Mouse (Mus musculus) limb, embryonic 14.5 days (tissue): ENCODE data around the gene Slc29a2. TPM values are rescaled to one million over a fixed set of nuclear protein-coding genes. Genes with fewer than 3 reads are reported as not detected.

Source experiments
- ATAC-seq: fragments of 200-750 bp; cut with Nextera tagmentation; 2 replicates; pipeline ENCODE4 v1.8.0; 2017; ENCODE audit warnings: low read depth, moderate number of reproducible peaks, moderate TSS enrichment; ENCODE audit not compliant: low FRiP score
- DNase-seq: peaks from one replicate; pipeline ENCODE4 v3.0.0-alpha.2; 2015; ENCODE audit warnings: low spot score
- H3K27ac ChIP-seq: fragments of 300-500 bp; sonication (generic); replicated peaks from 2 replicates; pipeline ENCODE4 v1.5.1; 2014; ENCODE audit warnings: low read depth, mild to moderate bottlenecking, low read length, moderate library complexity, mixed read lengths
- H3K27me3 ChIP-seq: fragments of 300-500 bp; sonication (generic); 2 replicates; pipeline ENCODE4 v1.6.1; 2014; ENCODE audit warnings: low read length, mixed read lengths; ENCODE audit not compliant: control insufficient read depth, insufficient read depth
- H3K36me3 ChIP-seq: fragments of 300-500 bp; sonication (generic); 2 replicates; pipeline ENCODE4 v1.6.1; 2014; ENCODE audit warnings: mild to moderate bottlenecking, low read length, moderate library complexity, mixed read lengths; ENCODE audit not compliant: control insufficient read depth, insufficient read depth
- H3K4me1 ChIP-seq: fragments of 300-500 bp; sonication (generic); 2 replicates; pipeline ENCODE4 v1.6.1; 2014; ENCODE audit warnings: antibody characterized with exemption, low read length, mixed read lengths; ENCODE audit not compliant: control insufficient read depth, insufficient read depth
- H3K4me2 ChIP-seq: fragments of 300-500 bp; sonication (generic); replicated peaks from 2 replicates; pipeline ENCODE4 v1.6.1; 2014; ENCODE audit warnings: low read depth, mild to moderate bottlenecking, low read length, moderate library complexity; ENCODE audit not compliant: severe bottlenecking
- H3K4me3 ChIP-seq: fragments of 300-500 bp; sonication (generic); replicated peaks from 2 replicates; pipeline ENCODE4 v1.5.1; 2014; ENCODE audit warnings: low read length
- H3K9ac ChIP-seq: fragments of 300-500 bp; sonication (generic); 2 replicates; pipeline ENCODE4 v1.6.1; 2014; ENCODE audit warnings: mild to moderate bottlenecking, low read depth, low read length, moderate library complexity; ENCODE audit not compliant: severe bottlenecking
- H3K9me3 ChIP-seq: fragments of 300-500 bp; sonication (generic); 2 replicates; pipeline ENCODE4 v1.6.1; 2016; ENCODE audit warnings: low read length; ENCODE audit not compliant: control insufficient read depth
- POLR2A ChIP-seq: fragments of 200-500 bp; IDR thresholded peaks from 2 replicates; pipeline ENCODE4 v1.8.0; 2012; ENCODE audit warnings: inconsistent platforms, mild to moderate bottlenecking, moderate library complexity, borderline replicate concordance; ENCODE audit not compliant: insufficient read depth, insufficient read length; ENCODE audit errors: extremely low read depth
- WGBS: fragments of 180-500 bp; shearing (Covaris S2); extraction: QIAGEN DNeasy Blood & Tissue Kit; methylation state at CpG from one replicate; pipeline ENCODE4 v1.1.7; 2014; 5-methylcytosine and 5-hydroxymethylcytosine counted together
- polyA plus RNA-seq, 2 experiments: library from polyadenylated mRNA; depleted of rRNA in 1 of 2; stranded (reverse) in 1 of 2; unstranded in 1 of 2; fragments of >200 nt; fragmentation: Nextera tagmentation in 1 of 2; extraction: Ambion mirVana in 1 of 2; gene quantifications; 2 replicates each; pipeline versions ENCODE4 v1.2.1 to v1.2.3; 2012 to 2014

Slc29a2 gene
- polyA plus RNA-seq, 2 experiments: 3.7 to 15.7 TPM

- H3K27me3 ChIP-seq: peaks cover 25% of the 10 kb centered on the region
- H3K9me3 ChIP-seq: no peaks in the 10 kb centered on the region
- ATAC-seq (no peak), DNase-seq (no peak)
- WGBS: 63% methylated on average over 17 of the region's 17 CpGs
- TF ChIP-seq POLR2A: no peak
- H3K27ac ChIP-seq: no peak overlapping the region
- H3K4me3 ChIP-seq: no peak overlapping the region
- no peak overlapping the region for H3K4me2 ChIP-seq
- H3K36me3 ChIP-seq: peaks cover 18% of the 10 kb centered on the region
- H3K9ac ChIP-seq: no peak overlapping the region
- peaks cover 12% of the 10 kb centered on the region for H3K4me1 ChIP-seq
These were observed 29.2 kb downstream of the Slc29a2 start for GRCm38 (mm10) chr19:5052853-5053252.

- ATAC-seq: no peak
- 14% methylated on average over 9 of the region's 9 CpGs for WGBS
- Histone ChIP-seq H3K9me3 (no peaks in the 10 kb centered on the region), H3K4me3 (no peak overlapping the region), H3K9ac (no peak overlapping the region), H3K27me3 (peaks cover 25% of the 10 kb centered on the region), H3K27ac (no peak overlapping the region), H3K36me3 (peaks cover 10% of the 10 kb centered on the region), H3K4me2 (no peak overlapping the region), H3K4me1 (peaks cover 17% of the 10 kb centered on the region)
- DNase-seq: no peak
- no peak for TF ChIP-seq POLR2A
These were observed 30.2 kb downstream of the Slc29a2 start for GRCm38 (mm10) chr19:5053909-5054308.

GRCm38 (mm10) chr19:5056251-5056650 lies 32.6 kb downstream of the Slc29a2 start:
- DNase-seq: peak; percentile 48
- H3K4me1 ChIP-seq: peaks cover 32% of the 10 kb centered on the region
- WGBS: 8% methylated on average over 6 of the region's 6 CpGs
- no peak for TF ChIP-seq POLR2A
- peak; percentile 56; the same call in 1 of the 2 replicates for ATAC-seq
- H3K36me3 ChIP-seq: no peaks in the 10 kb centered on the region
- H3K9ac ChIP-seq: no peak overlapping the region
- no peaks in the 10 kb centered on the region for H3K9me3 ChIP-seq
- no peak overlapping the region for H3K27ac ChIP-seq
- H3K4me3 ChIP-seq: no peak overlapping the region
- H3K27me3 ChIP-seq: peaks cover 23% of the 10 kb centered on the region
- no peak overlapping the region for H3K4me2 ChIP-seq

GRCm38 (mm10) chr19:5057876-5058775 lies 34.5 kb downstream of the Slc29a2 start:
- H3K36me3 ChIP-seq: no peaks in the 10 kb centered on the region
- H3K9me3 ChIP-seq: no peaks in the 10 kb centered on the region
- 26% methylated on average over 16 of the region's 16 CpGs for WGBS
- peaks cover 33% of the 10 kb centered on the region for H3K4me1 ChIP-seq
- no peak for DNase-seq
- H3K4me2 ChIP-seq: no peak overlapping the region
- no peak for TF ChIP-seq POLR2A
- H3K9ac ChIP-seq: 0 out of 2 replicates have a peak overlapping the region, but pooled peaks have one; percentile 16
- H3K4me3 ChIP-seq: no peak overlapping the region
- H3K27me3 ChIP-seq: peaks cover 5% of the 10 kb centered on the region; the same call in 1 of the 2 replicates
- ATAC-seq: no peak
- no peak overlapping the region for H3K27ac ChIP-seq

DNA sequence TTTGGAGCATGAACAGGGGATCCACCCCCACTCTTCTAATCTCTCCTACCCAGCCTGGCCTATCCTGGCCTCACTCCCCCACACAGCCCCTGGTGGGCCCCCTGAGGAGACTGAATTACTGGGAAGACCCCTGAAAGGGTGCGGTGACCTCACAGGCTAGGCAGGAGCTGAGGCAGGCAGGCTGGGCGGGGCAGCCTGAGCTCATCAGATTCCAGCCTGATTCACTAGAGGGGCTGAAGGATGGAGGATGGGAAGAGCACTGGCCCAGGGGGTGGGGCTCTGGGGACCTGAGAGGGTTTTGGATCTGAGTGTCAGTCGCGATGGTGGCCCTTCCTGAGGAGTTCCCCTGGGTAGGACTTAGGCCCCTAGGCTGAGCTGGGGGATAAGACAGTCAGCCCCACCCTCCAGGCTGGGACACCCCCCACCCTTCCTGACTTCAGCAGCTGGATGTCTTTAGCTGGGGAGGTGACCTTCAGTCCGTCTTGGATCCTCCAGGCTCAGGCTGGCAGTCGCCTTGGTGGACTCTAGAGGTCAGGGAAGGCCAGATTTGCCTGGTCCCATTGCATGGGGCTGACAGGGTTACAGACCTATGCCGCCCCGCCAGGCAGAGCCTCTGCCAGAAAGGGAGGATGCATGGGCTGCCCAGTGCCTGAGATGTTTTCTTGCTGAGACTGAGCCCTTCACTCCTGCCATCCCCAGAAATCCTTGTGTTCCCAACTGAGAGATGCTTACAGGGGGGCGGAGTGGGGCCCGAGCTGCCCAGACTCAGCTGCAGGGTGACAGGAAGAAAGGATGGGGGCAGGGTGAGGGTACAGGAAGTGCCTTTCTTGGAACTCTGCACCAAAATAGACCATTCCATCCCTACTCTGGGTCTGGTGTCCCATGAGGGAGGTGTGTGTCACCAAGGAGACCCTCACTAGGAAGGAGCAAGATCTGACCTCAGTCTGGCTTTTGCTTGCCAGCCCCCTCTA lies 35.4 kb downstream of the Slc29a2 start:
- no peak for TF ChIP-seq POLR2A
- ATAC-seq (no peak), DNase-seq (no peak)
- Histone ChIP-seq H3K27me3 (no peaks in the 10 kb centered on the region), H3K4me3 (no peak overlapping the region), H3K9ac (0 out of 2 replicates have a peak overlapping the region, but pooled peaks have one; percentile 16), H3K27ac (no peak overlapping the region), H3K9me3 (no peaks in the 10 kb centered on the region), H3K4me1 (peaks cover 33% of the 10 kb centered on the region), H3K36me3 (no peaks in the 10 kb centered on the region), H3K4me2 (no peak overlapping the region)
- WGBS: 22% methylated on average over 10 of the region's 10 CpGs
